Mouse (Mus musculus): ENCODE data around the gene S100a3. TPM values are rescaled to one million over a fixed set of nuclear protein-coding genes. Genes with fewer than 3 reads are reported as not detected.

The S100a3 gene
- polyA plus RNA-seq, 1 experiment from 2014 or later: 1.2 TPM

GRCm38 (mm10) chr3:90638511-90639275 lies 78.3 kb downstream of the S100a3 start:
- H3K4me3 ChIP-seq (ENCODE audit: low read depth, low read length): no peak overlapping the region
- DNase-seq (ENCODE audit: low spot score) (peak; percentile 10), ATAC-seq (ENCODE audit: low FRiP score, low TSS enrichment) (no peak)
- H3K36me3 ChIP-seq (ENCODE audit: control insufficient read depth, insufficient read depth, low read length): no peaks in the 10 kb centered on the region
- no peak overlapping the region for H3K9ac ChIP-seq (ENCODE audit: low read length)
- 48% methylated on average over 1 of the region's 1 CpGs for WGBS
- H3K4me2 ChIP-seq (replicated peaks; ENCODE audit: low read depth): no peak overlapping the region
- no peaks in the 10 kb centered on the region for H3K9me3 ChIP-seq (ENCODE audit: control insufficient read depth, low read length)
- H3K27ac ChIP-seq (replicated peaks): no peak overlapping the region
- no peaks in the 10 kb centered on the region for H3K27me3 ChIP-seq (ENCODE audit: control insufficient read depth, insufficient read depth, low read length)
- no peak for TF ChIP-seq EP300 (optimal IDR thresholded peaks at IDR 0.05)
- TF ChIP-seq CTCF (IDR thresholded peaks at IDR 0.05; ENCODE audit: low read depth): no peak
- no peaks in the 10 kb centered on the region for H3K4me1 ChIP-seq (replicated peaks; ENCODE audit: control insufficient read depth, insufficient read depth)

GRCm38 (mm10) chr3:90639511-90640154 lies 79.3 kb downstream of the S100a3 start:
- no peak overlapping the region for H3K4me3 ChIP-seq (ENCODE audit: low read depth, low read length)
- H3K4me2 ChIP-seq (replicated peaks; ENCODE audit: low read depth): no peak overlapping the region
- no peaks in the 10 kb centered on the region for H3K27me3 ChIP-seq (ENCODE audit: control insufficient read depth, insufficient read depth, low read length)
- ATAC-seq (ENCODE audit: low FRiP score, low TSS enrichment): no peak
- no peaks in the 10 kb centered on the region for H3K4me1 ChIP-seq (replicated peaks; ENCODE audit: control insufficient read depth, insufficient read depth)
- H3K27ac ChIP-seq (replicated peaks): no peak overlapping the region
- peak; percentile 35 for DNase-seq (ENCODE audit: low spot score)
- H3K9me3 ChIP-seq (ENCODE audit: control insufficient read depth, low read length): no peaks in the 10 kb centered on the region
- H3K9ac ChIP-seq (ENCODE audit: low read length): no peak overlapping the region
- 56% methylated on average over 7 of the region's 7 CpGs for WGBS
- H3K36me3 ChIP-seq (ENCODE audit: control insufficient read depth, insufficient read depth, low read length): no peaks in the 10 kb centered on the region
- TF ChIP-seq CTCF (IDR thresholded peaks at IDR 0.05; ENCODE audit: low read depth): peak; percentile 72
- TF ChIP-seq EP300 (optimal IDR thresholded peaks at IDR 0.05): no peak

DNA sequence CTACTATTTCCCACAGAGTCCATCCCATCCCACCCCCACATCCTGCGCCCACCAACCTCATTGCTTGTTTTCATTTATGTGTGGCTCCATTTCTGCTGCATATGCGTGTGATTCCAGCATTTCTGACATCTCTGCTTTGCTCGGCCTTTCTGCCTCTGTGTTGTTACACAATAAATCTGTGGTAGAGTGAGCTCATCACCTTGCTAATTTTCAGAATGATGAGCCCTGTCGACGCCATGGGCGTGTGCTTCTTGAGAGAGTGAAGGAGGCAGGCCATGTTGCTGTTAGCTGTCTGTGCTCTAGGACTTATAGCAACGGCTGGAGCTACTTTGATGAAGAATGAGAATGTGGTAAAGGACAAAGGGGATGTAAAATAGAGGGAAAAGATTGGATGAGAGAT lies 80.6 kb downstream of the S100a3 start:
- H3K9ac ChIP-seq (ENCODE audit: low read length): no peak overlapping the region
- H3K4me1 ChIP-seq (replicated peaks; ENCODE audit: control insufficient read depth, insufficient read depth): no peaks in the 10 kb centered on the region
- no peak overlapping the region for H3K27ac ChIP-seq (replicated peaks)
- 78% methylated on average over 7 of the region's 7 CpGs for WGBS
- no peaks in the 10 kb centered on the region for H3K36me3 ChIP-seq (ENCODE audit: control insufficient read depth, insufficient read depth, low read length)
- no peak for TF ChIP-seq EP300 (optimal IDR thresholded peaks at IDR 0.05)
- no peak for TF ChIP-seq CTCF (IDR thresholded peaks at IDR 0.05; ENCODE audit: low read depth)
- H3K27me3 ChIP-seq (ENCODE audit: control insufficient read depth, insufficient read depth, low read length): no peaks in the 10 kb centered on the region
- H3K4me3 ChIP-seq (ENCODE audit: low read depth, low read length): no peak overlapping the region
- DNase-seq (ENCODE audit: low spot score) (peak; percentile 4), ATAC-seq (ENCODE audit: low FRiP score, low TSS enrichment) (no peak)
- no peak overlapping the region for H3K4me2 ChIP-seq (replicated peaks; ENCODE audit: low read depth)
- H3K9me3 ChIP-seq (ENCODE audit: control insufficient read depth, low read length): no peaks in the 10 kb centered on the region

DNA sequence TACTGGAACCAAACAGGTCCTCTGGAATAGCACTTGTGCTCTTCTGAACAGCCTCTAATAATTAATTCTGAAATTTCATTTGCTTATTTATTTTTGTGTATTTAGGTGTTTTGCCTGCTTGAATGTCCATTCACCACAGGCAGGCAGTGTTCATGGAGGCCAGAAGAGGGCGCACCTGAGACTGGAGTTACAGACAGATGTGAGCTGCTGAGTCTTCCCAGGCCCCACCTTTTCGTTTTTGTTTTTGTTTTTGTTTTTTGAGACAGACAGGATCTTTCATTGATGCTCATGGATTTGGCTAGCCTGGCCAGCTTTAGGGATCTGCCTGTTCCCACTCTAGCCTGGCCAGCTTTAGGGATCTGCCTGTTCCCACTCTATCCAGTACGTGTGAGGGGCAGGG lies 83.8 kb downstream of the S100a3 start:
- TF ChIP-seq CTCF (IDR thresholded peaks at IDR 0.05; ENCODE audit: low read depth) (peak; percentile 75), EP300 (optimal IDR thresholded peaks at IDR 0.05) (no peak)
- Histone ChIP-seq H3K9ac (ENCODE audit: low read length) (no peak overlapping the region), H3K36me3 (ENCODE audit: control insufficient read depth, insufficient read depth, low read length) (no peaks in the 10 kb centered on the region), H3K9me3 (ENCODE audit: control insufficient read depth, low read length) (no peaks in the 10 kb centered on the region), H3K27ac (replicated peaks) (no peak overlapping the region), H3K27me3 (ENCODE audit: control insufficient read depth, insufficient read depth, low read length) (no peaks in the 10 kb centered on the region), H3K4me2 (replicated peaks; ENCODE audit: low read depth) (no peak overlapping the region), H3K4me1 (replicated peaks; ENCODE audit: control insufficient read depth, insufficient read depth) (no peaks in the 10 kb centered on the region), H3K4me3 (ENCODE audit: low read depth, low read length) (no peak overlapping the region)
- ATAC-seq (ENCODE audit: low FRiP score, low TSS enrichment): no peak
- peak; percentile 48 for DNase-seq (ENCODE audit: low spot score)
- 51% methylated on average over 3 of the region's 3 CpGs for WGBS

DNA sequence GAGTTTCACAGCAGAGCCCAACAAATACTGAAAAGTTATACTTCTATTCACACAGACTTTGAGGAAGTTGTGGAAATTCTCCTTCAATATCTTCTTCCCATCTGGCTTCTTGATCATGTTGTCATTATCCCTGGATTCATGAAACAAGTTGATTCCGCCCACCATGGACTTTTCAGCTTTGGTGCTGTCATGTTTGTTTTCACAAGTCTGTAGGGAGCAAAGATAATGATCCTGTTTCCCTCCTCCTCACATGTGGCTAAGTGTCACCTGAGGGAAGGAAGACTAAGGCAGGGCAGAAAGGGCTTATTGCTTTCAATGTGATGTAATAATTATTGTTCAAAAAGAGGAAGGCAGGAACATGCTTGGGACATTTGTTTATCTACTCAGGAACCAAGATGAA lies 86.9 kb downstream of the S100a3 start:
- Histone ChIP-seq H3K4me3 (ENCODE audit: low read depth, low read length) (no peak overlapping the region), H3K9me3 (ENCODE audit: control insufficient read depth, low read length) (no peaks in the 10 kb centered on the region), H3K4me1 (replicated peaks; ENCODE audit: control insufficient read depth, insufficient read depth) (no peaks in the 10 kb centered on the region), H3K27me3 (ENCODE audit: control insufficient read depth, insufficient read depth, low read length) (no peaks in the 10 kb centered on the region), H3K27ac (replicated peaks) (no peak overlapping the region), H3K9ac (ENCODE audit: low read length) (no peak overlapping the region), H3K36me3 (ENCODE audit: control insufficient read depth, insufficient read depth, low read length) (no peaks in the 10 kb centered on the region), H3K4me2 (replicated peaks; ENCODE audit: low read depth) (no peak overlapping the region)
- WGBS: 87% methylated on average over 1 of the region's 1 CpGs
- TF ChIP-seq CTCF (IDR thresholded peaks at IDR 0.05; ENCODE audit: low read depth) (no peak), EP300 (optimal IDR thresholded peaks at IDR 0.05) (no peak)
- DNase-seq (ENCODE audit: low spot score) (peak; percentile 5), ATAC-seq (ENCODE audit: low FRiP score, low TSS enrichment) (no peak)

GRCm38 (mm10) chr3:90648981-90649380 lies 88.6 kb downstream of the S100a3 start:
- Histone ChIP-seq H3K36me3 (ENCODE audit: control insufficient read depth, insufficient read depth, low read length) (no peaks in the 10 kb centered on the region), H3K9me3 (ENCODE audit: control insufficient read depth, low read length) (no peaks in the 10 kb centered on the region), H3K27me3 (ENCODE audit: control insufficient read depth, insufficient read depth, low read length) (no peaks in the 10 kb centered on the region), H3K4me1 (replicated peaks; ENCODE audit: control insufficient read depth, insufficient read depth) (no peaks in the 10 kb centered on the region), H3K9ac (ENCODE audit: low read length) (no peak overlapping the region), H3K4me3 (ENCODE audit: low read depth, low read length) (no peak overlapping the region), H3K27ac (replicated peaks) (no peak overlapping the region), H3K4me2 (replicated peaks; ENCODE audit: low read depth) (no peak overlapping the region)
- ATAC-seq (ENCODE audit: low FRiP score, low TSS enrichment): no peak
- TF ChIP-seq EP300 (optimal IDR thresholded peaks at IDR 0.05) (no peak), CTCF (IDR thresholded peaks at IDR 0.05; ENCODE audit: low read depth) (no peak)
- DNase-seq (ENCODE audit: low spot score): no peak
